ENCODE assay signal across 27 mouse cellular contexts in genomic region chr17:15546440-15546839, GRCm38 (mm10). TPM values are rescaled to one million over a fixed set of nuclear protein-coding genes. Genes with fewer than 3 reads are reported as not detected.
DNase-seq lines count a peak whose midpoint lies in the region; ATAC-seq and TF ChIP-seq lines count a peak whose summit lies in the region.
"Had no signal": no experiment of that assay in that cellular context is flagged by ENCODE, and none has a peak within 500 bp of the region (broad histone marks: within the 10 kb centered on the region; RNA-seq: fewer than 3 reads in every experiment).

No protein-coding gene starts in this region.

- no peak overlapping the region for H3K27ac ChIP-seq in liver, postnatal 0 days (ENCODE audit: low read depth)
- peak overlapping the region; percentile 76 for H3K27ac ChIP-seq in CH12.LX (ENCODE audit: insufficient read depth, low read depth)
- H3K27ac ChIP-seq: embryonic facial prominence, embryonic 12.5 days; embryonic facial prominence, embryonic 15.5 days; gastrocnemius, adult 2 months; heart, embryonic 15.5 days; hindbrain, embryonic 14.5 days; hindbrain, postnatal 0 days had no signal

- dilution Hi-C loops in CH12.LX (cut with MboI; ENCODE audit: extremely low pct_ligation_motif_present, extremely low pct_unique_long_range_greater_than_20kb, low sequenced_read_pairs) = no loop called here

- H3K9me3 ChIP-seq in liver, postnatal 0 days (ENCODE audit: low read length) = no peaks in the 10 kb centered on the region
- H3K9me3 ChIP-seq in CH12.LX (replicated peaks; ENCODE audit: low read length) = peaks cover 15% of the 10 kb centered on the region
- H3K9me3 ChIP-seq: embryonic facial prominence, embryonic 12.5 days; embryonic facial prominence, embryonic 15.5 days; heart, embryonic 15.5 days had no signal

- H3K4me3 ChIP-seq in liver, postnatal 0 days (ENCODE audit: low read depth, low read length) = no peak overlapping the region
- no peak overlapping the region for H3K4me3 ChIP-seq in CH12.LX (replicated peaks in 1 of 3; ENCODE audit: low read depth in 2 of 3, low read length in 2 of 3, poor library complexity in 1 of 3)
- H3K4me3 ChIP-seq: embryonic facial prominence, embryonic 12.5 days; embryonic facial prominence, embryonic 15.5 days; gastrocnemius, adult 2 months; heart, embryonic 12.5 days; heart, embryonic 15.5 days had no signal

- no peak for TF ChIP-seq POLR2A in CH12.LX (IDR thresholded peaks at IDR 0.05; ENCODE audit: low read depth, low read length)

- H3K27me3 ChIP-seq in liver, postnatal 0 days (ENCODE audit: insufficient read depth, low read length) = no peaks in the 10 kb centered on the region
- no peaks in the 10 kb centered on the region for H3K27me3 ChIP-seq in CH12.LX (replicated peaks)
- H3K27me3 ChIP-seq: embryonic facial prominence, embryonic 12.5 days; embryonic facial prominence, embryonic 15.5 days; heart, embryonic 12.5 days; heart, embryonic 15.5 days had no signal

- no peak overlapping the region for H3K4me2 ChIP-seq in liver, postnatal 0 days (ENCODE audit: low read depth, low read length)
- H3K4me2 ChIP-seq in CH12.LX (ENCODE audit: insufficient read depth, low read depth, poor library complexity, severe bottlenecking) = peak overlapping the region; percentile 95
- H3K4me2 ChIP-seq: embryonic facial prominence, embryonic 12.5 days; embryonic facial prominence, embryonic 15.5 days; heart, embryonic 12.5 days; heart, embryonic 15.5 days; hindbrain, embryonic 14.5 days had no signal

- no peak for TF ChIP-seq EP300 in liver, postnatal 0 days (IDR thresholded peaks at IDR 0.05; ENCODE audit: low read depth)
- peak; percentile 95 for TF ChIP-seq EP300 in CH12.LX (IDR thresholded peaks at IDR 0.05; ENCODE audit: low read length)

- ATAC-seq in liver, postnatal 0 days = 0 out of 2 replicates have a peak, but pooled peaks have one; percentile 23
- ATAC-seq: forebrain, embryonic 14.5 days; forebrain, postnatal 0 days; hindbrain, postnatal 0 days; inflammation-experienced regulatory T-cells, adult 6 months had no signal

- no peaks in the 10 kb centered on the region for H3K79me2 ChIP-seq in CH12.LX (replicated peaks; ENCODE audit: control insufficient read depth, extremely low read depth, insufficient read depth, poor library complexity, severe bottlenecking)

- H3K9ac ChIP-seq in liver, postnatal 0 days (replicated peaks) = no peak overlapping the region
- H3K9ac ChIP-seq in CH12.LX (ENCODE audit: insufficient read depth, low read depth) = no peak overlapping the region
- H3K9ac ChIP-seq: embryonic facial prominence, embryonic 12.5 days; embryonic facial prominence, embryonic 15.5 days; forebrain, postnatal 0 days; heart, embryonic 12.5 days; heart, embryonic 15.5 days; hindbrain, embryonic 14.5 days had no signal

- no peak; the same call in 1 of the 2 replicates for TF ChIP-seq RAD21 in CH12.LX (IDR thresholded peaks at IDR 0.05; ENCODE audit: low read depth, low read length)

- H3K36me3 ChIP-seq in liver, postnatal 0 days (replicated peaks; ENCODE audit: insufficient read depth, low read length) = no peaks in the 10 kb centered on the region; the same call in 1 of the 2 replicates
- peaks cover 5 to 19% of the 10 kb centered on the region in 2 experiments for H3K36me3 ChIP-seq in CH12.LX (replicated peaks in 1 of 2; ENCODE audit: control insufficient read depth in 1 of 2, insufficient read depth in 1 of 2, low read length in 1 of 2)
- H3K36me3 ChIP-seq: embryonic facial prominence, embryonic 12.5 days; embryonic facial prominence, embryonic 15.5 days; G1E; heart, embryonic 15.5 days had no signal

- 65% methylated on average over 4 of the region's 4 CpGs for WGBS in liver, postnatal 0 days (ENCODE audit: insufficient replicate concordance)

- in situ Hi-C loops in CH12.LX (cut with MboI; ENCODE audit: low pct_ligation_motif_present, low pct_unique_long_range_greater_than_20kb, low sequenced_read_pairs) = loop anchor here (25.0 kb wide), 1 partner anchor 166 kb away; the partner anchor contains the start of gene Chd1

- no peak for TF ChIP-seq CTCF in liver, postnatal 0 days (IDR thresholded peaks at IDR 0.05; ENCODE audit: low read depth)
- TF ChIP-seq CTCF in CH12.LX (conservative IDR thresholded peaks at IDR 0.05 in 1 of 2, IDR thresholded peaks at IDR 0.05 in 1 of 2; ENCODE audit: low read depth in 2 of 2, low read length in 2 of 2) = no peak

- DNase-seq in liver, postnatal 0 days = no peak
- no peak for DNase-seq in liver
- peak; percentile 56 for DNase-seq in A20 (ENCODE audit: low read depth, low spot score)
- DNase-seq in CH12.LX (ENCODE audit: extremely low read depth) = peak; percentile 95
- DNase-seq in urinary bladder, adult 18-20 months (ENCODE audit: low spot score in 2 of 2) = no peak
- no peak for DNase-seq in right cerebral cortex, postnatal 4 days
- DNase-seq: adrenal gland, adult 2 months; adrenal gland, postnatal 14 days; cerebellum, adult 11 months; cerebellum, adult 2 months; cerebellum, adult 9-11 months; cerebellum, postnatal 25 days; forebrain, postnatal 0 days; gastrocnemius, adult 2 months; gastrocnemius, postnatal 14 days; heart, adult 18-20 months; heart, postnatal 10 days; heart, postnatal 36 days had no signal

- no peaks in the 10 kb centered on the region for H3K4me1 ChIP-seq in liver, postnatal 0 days (ENCODE audit: insufficient read depth)
- peaks cover 0 to 15% of the 10 kb centered on the region in 2 experiments; a peak in 2 of 4 replicates for H3K4me1 ChIP-seq in CH12.LX (ENCODE audit: control insufficient read depth in 1 of 2, insufficient read depth in 2 of 2)
- H3K4me1 ChIP-seq: embryonic facial prominence, embryonic 12.5 days; embryonic facial prominence, embryonic 15.5 days; heart, embryonic 12.5 days; heart, embryonic 15.5 days had no signal

TF ChIP-seq in CH12.LX, 34 proteins besides CTCF, POLR2A, EP300 and RAD21 (continues in another document):
- TF ChIP-seq MEF2A (IDR thresholded peaks at IDR 0.05; ENCODE audit: borderline replicate concordance, low read depth, low read length) (peak; percentile 63; the same call in 1 of the 2 replicates), HCFC1 (IDR thresholded peaks at IDR 0.05; ENCODE audit: low read depth, low read length) (no peak; the same call in 1 of the 2 replicates), CHD1 (IDR thresholded peaks at IDR 0.05; ENCODE audit: low read depth, low read length) (no peak), MYC (IDR thresholded peaks at IDR 0.05; ENCODE audit: low read depth, low read length) (peak; percentile 84), ZKSCAN1 (IDR thresholded peaks at IDR 0.05; ENCODE audit: borderline replicate concordance, low read depth, low read length) (no peak), MXI1 (IDR thresholded peaks at IDR 0.05; ENCODE audit: low read depth, low read length) (no peak), GABPA (IDR thresholded peaks at IDR 0.05; ENCODE audit: insufficient replicate concordance, low read depth, low read length) (no peak), RCOR1 (conservative IDR thresholded peaks at IDR 0.05; ENCODE audit: low read depth, low read length) (0 out of 2 replicates have a peak, but pooled peaks have one; percentile 57), JUND (conservative IDR thresholded peaks at IDR 0.05; ENCODE audit: low read depth, low read length) (peak; percentile 56; the same call in 1 of the 2 replicates), ZC3H11A (IDR thresholded peaks at IDR 0.05; ENCODE audit: low read depth, low read length) (no peak), JUN (IDR thresholded peaks at IDR 0.05; ENCODE audit: insufficient read depth, low read depth, low read length) (peak; percentile 34; the same call in 1 of the 2 replicates), ZNF384 (IDR thresholded peaks at IDR 0.05; ENCODE audit: low read depth, low read length) (no peak), E2F4 (IDR thresholded peaks at IDR 0.05; ENCODE audit: insufficient replicate concordance, low read depth, low read length) (no peak), SMC3 (IDR thresholded peaks at IDR 0.05; ENCODE audit: low read depth, low read length) (no peak), UBTF (IDR thresholded peaks at IDR 0.05; ENCODE audit: low read depth, low read length) (no peak), NRF1 (IDR thresholded peaks at IDR 0.05; ENCODE audit: low read depth, low read length) (no peak), PAX5 (IDR thresholded peaks at IDR 0.05; ENCODE audit: low read length) (no peak), TCF12 (IDR thresholded peaks at IDR 0.05; ENCODE audit: low read depth, low read length) (peak; percentile 84), IRF4 (IDR thresholded peaks at IDR 0.05; ENCODE audit: low read depth, low read length) (peak; percentile 98), CHD2 (IDR thresholded peaks at IDR 0.05; ENCODE audit: low read length) (no peak; the same call in 1 of the 2 replicates), TBP (conservative IDR thresholded peaks at IDR 0.05; ENCODE audit: low read depth, low read length) (0 out of 2 replicates have a peak, but pooled peaks have one; percentile 40), BHLHE40 (IDR thresholded peaks at IDR 0.05; ENCODE audit: low read depth, low read length) (peak; percentile 89), POLR2AphosphoS2 (IDR thresholded peaks at IDR 0.05; ENCODE audit: low read depth, low read length) (no peak), ETS1 (conservative IDR thresholded peaks at IDR 0.05; ENCODE audit: low read depth, low read length) (peak; percentile 84), KAT2A (IDR thresholded peaks at IDR 0.05; ENCODE audit: insufficient replicate concordance, low read length) (0 out of 2 replicates have a peak, but pooled peaks have one; percentile 54)

RNA-seq across cellular contexts. Expression of gene Prdm9, which starts 17.7 kb away (rescaled TPM):
- 1.2 and 1.4 TPM in 2 replicates for polyA plus RNA-seq in liver, postnatal 0 days (2015; fragmentation: Nextera tagmentation; extraction: Ambion mirVana)
- total RNA-seq in CH12.LX (2012; rRNA removed) (3.5 and 4.4 TPM in 2 replicates), CH12.LX (2014; rRNA removed) (5.0 and 5.3 TPM in 2 replicates)
- polyA plus RNA-seq in CH12.LX (2012; ENCODE audit: insufficient read length, low read depth) = 6.6 and 7.6 TPM in 2 replicates

RNA-seq across cellular contexts. Expression of gene Pdcd2, which starts 19.3 kb away (rescaled TPM):
- 25.4 and 28.5 TPM in 2 replicates for polyA plus RNA-seq in liver, postnatal 0 days (2015; fragmentation: Nextera tagmentation; extraction: Ambion mirVana)
- 78.2 and 87.5 TPM in 2 replicates for total RNA-seq in CH12.LX (2012; rRNA removed)
- total RNA-seq in CH12.LX (2014; rRNA removed) = 106 and 115 TPM in 2 replicates
- polyA plus RNA-seq in CH12.LX (2012; ENCODE audit: insufficient read length, low read depth) = 82.7 and 98.6 TPM in 2 replicates

RNA-seq across cellular contexts. Expression of gene Tbp, which starts 46.8 kb away (rescaled TPM):
- 12.2 and 12.3 TPM in 2 replicates for polyA plus RNA-seq in liver, postnatal 0 days (2015; fragmentation: Nextera tagmentation; extraction: Ambion mirVana)
- total RNA-seq in CH12.LX (2012; rRNA removed) (26.5 and 31.4 TPM in 2 replicates), CH12.LX (2014; rRNA removed) (71.4 and 71.7 TPM in 2 replicates)
- polyA plus RNA-seq in CH12.LX (2012; ENCODE audit: insufficient read length, low read depth) = 43.0 and 52.8 TPM in 2 replicates

RNA-seq across cellular contexts. Expression of gene Psmb1, which starts 46.9 kb away (rescaled TPM):
- polyA plus RNA-seq in liver, postnatal 0 days (2015; fragmentation: Nextera tagmentation; extraction: Ambion mirVana) = 133 and 134 TPM in 2 replicates
- 212 and 219 TPM in 2 replicates for total RNA-seq in CH12.LX (2012; rRNA removed)
- total RNA-seq in CH12.LX (2014; rRNA removed) = 416 and 466 TPM in 2 replicates
- 186 and 187 TPM in 2 replicates for polyA plus RNA-seq in CH12.LX (2012; ENCODE audit: insufficient read length, low read depth)

Comparison
In these comparisons a context has a peak if more than half of its experiments do, and no peak if none do; other contexts are left out.
1. DNase-seq: peak in A20 (single experiment) and CH12.LX (single experiment); none in liver, postnatal 0 days (single experiment), liver (single experiment), urinary bladder, adult 18-20 months (0 of 2) and right cerebral cortex, postnatal 4 days (single experiment).